Mouse (Mus musculus) intestine, embryonic 15.5 days (tissue): ENCODE results near the gene Cyp2d11. TPM values are rescaled to one million over a fixed set of nuclear protein-coding genes. Genes with fewer than 3 reads are reported as not detected.

ENCODE experiments used
- ATAC-seq: fragments of 200-750 bp; cut with Nextera tagmentation; 2 replicates; pipeline ENCODE4 v1.8.0; 2017; ENCODE audit warnings: moderate TSS enrichment, moderate library complexity
- H3K27ac ChIP-seq: fragments of 300-500 bp; sonication (generic); 2 replicates; pipeline ENCODE4 v1.5.1; 2015; ENCODE audit warnings: mild to moderate bottlenecking, inconsistent platforms
- H3K27me3 ChIP-seq: fragments of 300-500 bp; sonication (generic); replicated peaks from 2 replicates; pipeline ENCODE4 v1.6.1; 2015; ENCODE audit warnings: inconsistent platforms
- H3K36me3 ChIP-seq: fragments of 300-500 bp; sonication (generic); 2 replicates; pipeline ENCODE4 v1.6.1; 2015; ENCODE audit warnings: inconsistent platforms
- H3K4me1 ChIP-seq: fragments of 300-500 bp; sonication (generic); replicated peaks from 2 replicates; pipeline ENCODE4 v1.6.1; 2015; ENCODE audit warnings: inconsistent platforms
- H3K4me2 ChIP-seq: fragments of 300-500 bp; sonication (generic); replicated peaks from 2 replicates; pipeline ENCODE4 v1.6.1; 2015; ENCODE audit warnings: mild to moderate bottlenecking, inconsistent platforms
- H3K4me3 ChIP-seq: fragments of 300-500 bp; sonication (generic); replicated peaks from 2 replicates; pipeline ENCODE4 v1.5.1; 2015; ENCODE audit warnings: inconsistent platforms
- H3K9ac ChIP-seq: fragments of 300-500 bp; sonication (generic); 2 replicates; pipeline ENCODE4 v1.6.1; 2015; ENCODE audit warnings: inconsistent platforms
- H3K9me3 ChIP-seq: fragments of 300-500 bp; sonication (generic); 2 replicates; pipeline ENCODE4 v1.6.1; 2016; ENCODE audit warnings: inconsistent platforms
- WGBS: fragments of 180-500 bp; shearing (Covaris S2); methylation state at CpG from one replicate; pipeline ENCODE4 v1.1.7; 2015; 5-methylcytosine and 5-hydroxymethylcytosine counted together
- polyA plus RNA-seq: library from polyadenylated mRNA; unstranded; fragments of >200 nt; fragmentation: Nextera tagmentation; extraction: Ambion mirVana; gene quantifications from 2 replicates; pipeline ENCODE4 v1.2.1, GENCODE M21; 2015

Cyp2d11 gene
- polyA plus RNA-seq, 1 experiment from 2014 or later = not detected

- H3K27ac ChIP-seq = peak overlapping the region; percentile 88
- ATAC-seq = no peak
- H3K36me3 ChIP-seq = peaks cover 31% of the 10 kb centered on the region
- no peaks in the 10 kb centered on the region for H3K27me3 ChIP-seq
- WGBS = 45% methylated on average over 14 of the region's 14 CpGs
- peak overlapping the region; percentile 66 for H3K4me2 ChIP-seq
- peak overlapping the region; percentile 74 for H3K4me3 ChIP-seq
- no peaks in the 10 kb centered on the region for H3K9me3 ChIP-seq
- H3K4me1 ChIP-seq = peaks cover 31% of the 10 kb centered on the region
- H3K9ac ChIP-seq = peak overlapping the region; percentile 77
Observed at GRCm38 (mm10) chr15:82346580-82347302, 47.1 kb downstream of the Cyp2d11 start.

- Histone ChIP-seq H3K9me3 (no peaks in the 10 kb centered on the region), H3K4me1 (peaks cover 37% of the 10 kb centered on the region), H3K4me2 (peak overlapping the region; percentile 66), H3K4me3 (peak overlapping the region; percentile 74), H3K9ac (peak overlapping the region; percentile 77), H3K27ac (peak overlapping the region; percentile 88), H3K27me3 (no peaks in the 10 kb centered on the region), H3K36me3 (peaks cover 29% of the 10 kb centered on the region)
- peak; percentile 97 for ATAC-seq
- WGBS = under 1% methylated on average over 51 of the region's 51 CpGs
Observed at GRCm38 (mm10) chr15:82345820-82346470, 47.9 kb downstream of the Cyp2d11 start.

- 78% methylated on average over 6 of the region's 6 CpGs for WGBS
- H3K4me1 ChIP-seq = peaks cover 47% of the 10 kb centered on the region
- no peak for ATAC-seq
Observed at GRCm38 (mm10) chr15:82344971-82345370, 48.9 kb downstream of the Cyp2d11 start.

GRCm38 (mm10) chr15:82343368-82344287 is 50.2 kb downstream of the Cyp2d11 start:
- Histone ChIP-seq H3K36me3 (peaks cover 9% of the 10 kb centered on the region), H3K27ac (no peak overlapping the region), H3K9ac (no peak overlapping the region), H3K4me1 (peaks cover 42% of the 10 kb centered on the region), H3K27me3 (no peaks in the 10 kb centered on the region), H3K9me3 (no peaks in the 10 kb centered on the region), H3K4me3 (no peak overlapping the region), H3K4me2 (no peak overlapping the region)
- ATAC-seq = no peak
- 88% methylated on average over 27 of the region's 27 CpGs for WGBS

More at GRCm38 (mm10) chr15:82344971-82345370, 48.9 kb downstream of the Cyp2d11 start:
- Histone ChIP-seq H3K9me3 (no peaks in the 10 kb centered on the region), H3K9ac (no peak overlapping the region), H3K4me2 (no peak overlapping the region), H3K4me3 (no peak overlapping the region), H3K36me3 (peaks cover 20% of the 10 kb centered on the region), H3K27ac (no peak overlapping the region), H3K27me3 (no peaks in the 10 kb centered on the region)

GRCm38 (mm10) chr15:82342543-82342935 is 51.3 kb downstream of the Cyp2d11 start:
- no peak for ATAC-seq
- Histone ChIP-seq H3K36me3 (no peaks in the 10 kb centered on the region), H3K27me3 (no peaks in the 10 kb centered on the region), H3K4me2 (peak overlapping the region; percentile 87), H3K9ac (no peak overlapping the region; the same call in 1 of the 2 replicates), H3K4me1 (peaks cover 43% of the 10 kb centered on the region), H3K4me3 (no peak overlapping the region), H3K9me3 (no peaks in the 10 kb centered on the region), H3K27ac (0 out of 2 replicates have a peak overlapping the region, but pooled peaks have one; percentile 90)
- WGBS = 74% methylated on average over 5 of the region's 5 CpGs

- Histone ChIP-seq H3K27me3 (no peaks in the 10 kb centered on the region), H3K4me3 (peak overlapping the region; percentile 59), H3K4me1 (peaks cover 40% of the 10 kb centered on the region), H3K9me3 (no peaks in the 10 kb centered on the region), H3K36me3 (no peaks in the 10 kb centered on the region), H3K27ac (peak overlapping the region; percentile 90), H3K9ac (peak overlapping the region; percentile 81), H3K4me2 (peak overlapping the region; percentile 87)
- 47% methylated on average over 15 of the region's 15 CpGs for WGBS
- ATAC-seq = no peak; the same call in 1 of the 2 replicates
Observed at GRCm38 (mm10) chr15:82341675-82342542, 51.9 kb downstream of the Cyp2d11 start.

- 2% methylated on average over 40 of the region's 40 CpGs for WGBS
- H3K27ac ChIP-seq = peak overlapping the region; percentile 90
- H3K9me3 ChIP-seq = no peaks in the 10 kb centered on the region
- peak overlapping the region; percentile 81 for H3K9ac ChIP-seq
- H3K4me1 ChIP-seq = peaks cover 40% of the 10 kb centered on the region
- H3K27me3 ChIP-seq = no peaks in the 10 kb centered on the region
- 0 out of 2 replicates have a peak, but pooled peaks cover 2% of the 10 kb centered on the region for H3K36me3 ChIP-seq
- H3K4me2 ChIP-seq = peak overlapping the region; percentile 87
- peak; percentile 7; the same call in 1 of the 2 replicates for ATAC-seq
- peak overlapping the region; percentile 59 for H3K4me3 ChIP-seq
Observed at GRCm38 (mm10) chr15:82341036-82341501, 52.8 kb downstream of the Cyp2d11 start.

GRCm38 (mm10) chr15:82340414-82341035 is 53.3 kb downstream of the Cyp2d11 start:
- H3K4me2 ChIP-seq = peak overlapping the region; percentile 87
- peak overlapping the region; percentile 90 for H3K27ac ChIP-seq
- H3K36me3 ChIP-seq = 0 out of 2 replicates have a peak, but pooled peaks cover 5% of the 10 kb centered on the region
- peak overlapping the region; percentile 59 for H3K4me3 ChIP-seq
- 32% methylated on average over 21 of the region's 21 CpGs for WGBS
- peaks cover 40% of the 10 kb centered on the region for H3K4me1 ChIP-seq
- peak overlapping the region; percentile 81 for H3K9ac ChIP-seq
- no peak for ATAC-seq
- H3K9me3 ChIP-seq = no peaks in the 10 kb centered on the region
- no peaks in the 10 kb centered on the region for H3K27me3 ChIP-seq

GRCm38 (mm10) chr15:82339634-82340254 is 54.1 kb downstream of the Cyp2d11 start:
- WGBS = 59% methylated on average over 8 of the region's 8 CpGs
- Histone ChIP-seq H3K9ac (no peak overlapping the region), H3K27me3 (no peaks in the 10 kb centered on the region), H3K36me3 (peaks cover 10% of the 10 kb centered on the region), H3K4me3 (no peak overlapping the region), H3K27ac (peak overlapping the region; percentile 90; the same call in 1 of the 2 replicates), H3K9me3 (no peaks in the 10 kb centered on the region), H3K4me1 (peaks cover 40% of the 10 kb centered on the region), H3K4me2 (no peak overlapping the region; the same call in 1 of the 2 replicates)
- ATAC-seq = no peak
